Mouse (Mus musculus): ENCODE measurements around the gene Tnrc6b. TPM values are rescaled to one million over a fixed set of nuclear protein-coding genes. Genes with fewer than 3 reads are reported as not detected.

The Tnrc6b gene
- polyA plus RNA-seq (2015; fragmentation: Nextera tagmentation; extraction: Ambion mirVana): 16.2 and 23.9 TPM in 2 replicates

- DNase-seq (ENCODE audit: low spot score): peak; percentile 99
Measured at GRCm38 (mm10) chr15:80710608-80711363, at the start of gene Tnrc6b. TSS of gene Tnrc6b (plus strand) at chr15:80711313.

GRCm38 (mm10) chr15:80664444-80664843, 46.7 kb upstream of the Tnrc6b start:
- no peak for DNase-seq (ENCODE audit: low spot score)

GRCm38 (mm10) chr15:80671295-80672252, 39.5 kb upstream of the Tnrc6b start, which contains the start of gene Fam83f:
TSS of gene Fam83f (plus strand) at chr15:80671847.
- DNase-seq (ENCODE audit: low spot score): no peak

GRCm38 (mm10) chr15:80672810-80673209, 38.3 kb upstream of the Tnrc6b start:
- DNase-seq (ENCODE audit: low spot score): no peak

GRCm38 (mm10) chr15:80673337-80674095, 37.6 kb upstream of the Tnrc6b start:
- DNase-seq (ENCODE audit: low spot score): no peak

GRCm38 (mm10) chr15:80674700-80675099, 36.4 kb upstream of the Tnrc6b start:
- no peak for DNase-seq (ENCODE audit: low spot score)

GRCm38 (mm10) chr15:80679515-80680215, 31.4 kb upstream of the Tnrc6b start:
- DNase-seq (ENCODE audit: low spot score): no peak

- DNase-seq (ENCODE audit: low spot score): no peak
Measured at GRCm38 (mm10) chr15:80680347-80681030, 30.6 kb upstream of the Tnrc6b start.

- peak; percentile 65 for DNase-seq (ENCODE audit: low spot score)
Measured at GRCm38 (mm10) chr15:80681466-80681881, 29.6 kb upstream of the Tnrc6b start.

GRCm38 (mm10) chr15:80682343-80682742, 28.8 kb upstream of the Tnrc6b start:
- DNase-seq (ENCODE audit: low spot score): no peak

- DNase-seq (ENCODE audit: low spot score): no peak
Measured at GRCm38 (mm10) chr15:80683151-80683550, 28.0 kb upstream of the Tnrc6b start.

GRCm38 (mm10) chr15:80683990-80684389, 27.1 kb upstream of the Tnrc6b start:
- no peak for DNase-seq (ENCODE audit: low spot score)

GRCm38 (mm10) chr15:80684786-80685602, 26.1 kb upstream of the Tnrc6b start:
- DNase-seq (ENCODE audit: low spot score): no peak

- no peak for DNase-seq (ENCODE audit: low spot score)
Measured at GRCm38 (mm10) chr15:80685603-80685895, 25.6 kb upstream of the Tnrc6b start.

GRCm38 (mm10) chr15:80688536-80688935, 22.6 kb upstream of the Tnrc6b start:
- no peak for DNase-seq (ENCODE audit: low spot score)

GRCm38 (mm10) chr15:80693492-80693891, 17.6 kb upstream of the Tnrc6b start:
- no peak for DNase-seq (ENCODE audit: low spot score)

- DNase-seq (ENCODE audit: low spot score): peak; percentile 88
Measured at GRCm38 (mm10) chr15:80694125-80694910, 16.8 kb upstream of the Tnrc6b start.

- peak; percentile 90 for DNase-seq (ENCODE audit: low spot score)
Measured at GRCm38 (mm10) chr15:80697564-80697963, 13.5 kb upstream of the Tnrc6b start.
